Mouse (Mus musculus): ENCODE results near the gene Gal3st3. TPM values are rescaled to one million over a fixed set of nuclear protein-coding genes. Genes with fewer than 3 reads are reported as not detected.

The Gal3st3 gene
- 0.22 and 0.49 TPM in 2 replicates for total RNA-seq (2021)
- long read RNA-seq, experiment 1, result 0 reads
- long read RNA-seq, experiment 2, result 0 reads

GRCm38 (mm10) chr19:5297903-5298800 lies at the start of gene Gal3st3:
TSS of gene Gal3st3 (plus strand) at chr19:5298331.
- no peak for DNase-seq

DNA sequence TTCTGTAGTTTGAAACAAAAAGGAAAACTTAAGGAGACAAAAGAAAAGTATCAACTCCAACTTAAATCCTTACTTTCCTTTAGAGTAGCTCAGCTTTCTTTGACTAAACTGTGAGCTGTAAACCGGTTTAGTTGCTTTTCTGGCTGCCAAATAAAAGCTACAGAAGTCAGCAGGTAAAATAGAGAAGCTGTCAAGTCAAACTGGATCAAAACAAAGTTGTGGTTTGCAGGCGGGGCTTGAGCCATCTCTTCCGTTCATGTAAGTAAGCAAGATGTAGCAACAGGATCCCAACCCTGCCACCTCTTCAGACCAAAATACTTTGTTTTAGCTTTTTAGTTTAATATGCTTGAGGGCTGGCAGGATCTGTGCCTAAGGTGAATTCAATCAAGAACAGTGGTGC lies 41.0 kb upstream of the Gal3st3 start:
- DNase-seq, result no peak

DNA sequence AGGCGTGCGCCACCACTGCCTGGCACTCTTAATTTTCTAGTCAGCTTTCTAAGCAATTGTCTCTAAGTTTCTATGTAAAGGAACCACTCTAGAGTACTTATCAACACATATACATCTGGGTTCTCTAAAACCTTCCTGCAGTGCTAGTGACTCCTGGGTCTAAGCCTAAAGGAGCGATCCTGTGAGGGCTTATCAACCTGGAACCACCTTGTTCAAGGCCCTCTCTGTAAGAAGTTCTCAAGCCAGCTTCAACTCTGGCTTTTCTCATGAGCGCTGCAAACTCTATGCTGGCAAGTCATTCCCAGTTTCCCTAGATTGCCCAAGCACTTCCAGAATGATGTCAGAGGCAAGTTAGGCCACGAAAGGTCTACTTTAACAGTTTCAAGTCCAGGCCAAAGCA lies 31.1 kb upstream of the Gal3st3 start:
- peak; percentile 30 for DNase-seq

DNA sequence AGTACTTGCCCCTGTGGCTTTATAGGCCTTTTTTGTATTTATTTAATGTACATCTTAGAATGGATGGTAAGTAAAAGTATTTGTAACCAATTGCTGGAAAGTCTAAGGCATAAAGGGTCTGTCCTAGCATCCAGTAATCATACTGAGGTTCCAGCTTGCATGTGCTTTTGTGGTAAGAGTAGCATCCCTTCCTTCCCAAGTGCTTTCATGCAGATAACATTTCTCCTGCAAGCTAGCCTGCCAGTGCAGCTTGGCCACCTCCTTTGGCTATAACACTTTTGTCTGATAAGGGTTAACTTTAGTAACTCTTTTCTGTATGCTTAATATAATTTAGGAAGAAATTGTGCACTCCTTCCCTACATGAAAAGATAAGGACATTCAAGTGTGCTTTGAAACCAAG lies 30.1 kb upstream of the Gal3st3 start:
- DNase-seq, result no peak

DNA sequence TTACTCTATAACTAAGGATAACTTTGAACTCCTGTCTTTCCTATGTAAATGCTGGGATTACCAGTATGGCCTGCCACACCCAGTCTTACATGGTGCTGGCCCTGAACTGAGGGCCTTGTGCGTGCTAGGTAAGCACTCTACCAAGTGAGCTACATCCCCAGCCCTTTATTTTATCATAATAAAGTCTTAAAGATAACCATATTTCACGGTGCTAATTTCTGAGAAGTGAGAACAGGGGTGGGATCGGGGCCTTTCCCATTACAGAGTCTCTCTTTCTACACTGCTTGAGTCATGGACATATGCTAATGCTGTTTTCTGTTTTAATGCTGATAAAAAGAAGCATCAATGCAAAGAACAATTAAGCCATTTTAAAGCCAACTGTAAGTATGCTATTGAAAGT lies 29.3 kb upstream of the Gal3st3 start:
- DNase-seq, result no peak

DNA sequence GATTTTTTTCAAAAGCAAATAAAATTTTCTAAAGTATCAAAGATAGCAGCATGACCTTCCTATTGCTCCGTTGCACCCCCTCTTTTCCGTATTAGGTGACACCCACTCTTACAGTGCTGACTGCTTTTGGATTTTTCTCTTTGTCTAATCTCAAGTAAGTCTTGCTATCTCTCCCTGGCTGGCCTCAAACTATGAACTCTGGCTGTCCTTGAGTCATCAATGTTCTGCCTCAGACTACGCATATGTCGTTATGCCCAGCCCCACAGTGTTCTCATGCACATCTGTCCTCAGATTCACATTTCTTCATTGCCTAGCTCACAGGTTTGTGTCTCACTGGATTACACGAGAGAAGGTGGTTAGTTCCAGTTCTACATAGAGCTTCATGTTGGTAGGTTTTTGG lies 28.7 kb upstream of the Gal3st3 start:
- DNase-seq, result no peak

DNA sequence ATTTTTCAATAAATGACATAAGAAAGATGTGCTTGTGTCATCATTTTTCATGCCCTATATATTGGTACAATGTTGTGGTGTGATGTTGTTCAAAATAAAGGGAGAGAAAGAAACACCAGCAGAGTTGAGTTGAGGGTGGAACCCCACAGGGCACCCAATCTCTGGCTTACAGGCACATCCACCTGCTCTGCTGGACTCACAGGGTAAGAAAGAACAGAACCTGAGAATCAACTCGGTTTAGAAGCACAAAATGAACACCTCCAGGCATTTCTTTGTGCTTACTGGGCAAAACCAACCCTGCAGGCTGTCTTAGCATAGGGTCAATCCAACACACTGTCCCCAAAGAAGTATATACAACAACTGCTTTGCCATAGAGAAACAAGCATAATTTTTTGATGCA lies 26.7 kb upstream of the Gal3st3 start:
- DNase-seq, result no peak

DNA sequence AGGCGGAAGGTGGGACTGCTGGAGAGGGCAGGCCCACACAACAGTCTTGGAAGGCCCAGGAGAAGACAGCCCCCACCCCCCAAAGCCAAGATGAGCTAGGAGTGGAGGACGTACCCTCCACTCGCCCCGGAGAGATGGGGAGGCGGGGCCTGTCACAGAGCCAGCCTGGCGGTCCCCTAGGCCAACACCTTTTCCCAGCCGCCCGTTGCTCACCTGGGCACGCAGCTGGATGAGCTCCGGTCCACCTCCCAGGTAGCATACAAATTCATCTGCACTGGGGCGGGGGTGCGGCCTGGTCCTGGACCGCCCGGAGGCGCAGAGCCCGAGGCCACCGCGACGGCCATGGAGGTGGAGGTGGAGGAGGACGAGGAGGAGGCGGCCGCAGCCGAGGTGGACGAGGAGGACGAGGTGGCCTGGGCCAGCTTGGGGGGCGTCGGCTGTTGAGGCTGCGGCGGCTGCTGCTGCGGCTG lies 25.8 kb upstream of the Gal3st3 start:
- peak; percentile 63 for DNase-seq

- peak; percentile 94 for DNase-seq
Measured at GRCm38 (mm10) chr19:5272801-5273733, 25.1 kb upstream of the Gal3st3 start, which contains the start of gene Pacs1. TSS of gene Pacs1 (minus strand) at chr19:5273119.

DNA sequence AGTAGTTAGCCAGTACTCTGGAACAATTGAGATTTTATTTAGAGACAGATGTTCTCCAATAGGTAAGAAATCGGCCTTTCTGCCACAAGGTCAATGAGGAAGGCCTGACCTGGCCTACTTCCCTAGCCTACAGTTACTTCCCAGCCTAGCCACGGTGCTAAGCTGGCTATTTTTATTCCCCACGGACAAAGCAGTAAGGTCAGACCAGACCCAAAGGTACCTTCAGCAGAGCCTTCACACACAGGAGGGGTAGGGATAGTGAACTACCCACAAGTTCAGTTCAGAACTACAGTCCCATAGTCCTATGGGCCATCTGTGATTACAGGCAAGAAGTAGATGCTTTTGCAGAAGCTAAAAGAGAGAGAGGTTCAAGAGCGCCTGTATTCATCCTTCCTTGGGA lies 24.2 kb upstream of the Gal3st3 start:
- DNase-seq, result peak; percentile 23

DNA sequence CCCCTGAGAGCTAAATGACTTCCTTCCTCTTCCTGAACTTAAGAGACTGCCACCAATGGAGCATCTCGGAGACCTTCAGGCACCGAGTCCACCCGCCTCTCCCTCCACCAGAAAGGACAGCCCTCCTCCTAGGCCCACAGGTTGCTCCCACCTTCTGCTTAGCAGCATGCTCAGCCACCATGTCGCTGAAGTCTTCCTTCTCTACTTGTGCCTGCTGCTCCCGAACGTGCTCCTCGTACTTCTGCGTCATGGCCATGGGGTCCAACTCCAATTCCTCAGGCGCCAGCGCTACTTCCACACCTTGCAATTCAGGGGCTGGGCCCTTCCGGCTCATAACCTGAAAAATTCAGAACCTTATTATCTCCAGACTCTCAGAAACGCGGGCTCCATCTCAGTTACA lies 23.5 kb upstream of the Gal3st3 start:
- DNase-seq, result no peak

DNA sequence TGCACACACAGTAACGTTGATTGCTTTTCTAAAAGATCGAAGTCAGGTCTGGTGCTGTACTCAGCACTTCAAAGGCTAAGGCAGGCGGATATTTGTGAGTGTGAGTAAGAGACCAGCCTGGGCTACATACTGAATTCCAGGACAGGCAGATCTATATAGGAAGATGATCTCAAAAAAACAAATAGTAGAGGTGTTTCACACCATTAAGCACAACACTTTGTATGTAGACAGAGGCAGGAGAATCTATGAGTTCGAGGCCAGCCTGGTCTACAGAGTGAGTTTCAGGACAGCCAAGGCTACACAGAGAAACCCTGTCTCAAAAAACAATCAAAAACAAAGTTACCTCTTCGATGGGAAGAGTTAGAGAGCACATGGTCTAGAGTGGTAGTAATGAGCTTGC lies 22.4 kb upstream of the Gal3st3 start:
- DNase-seq, result no peak

- DNase-seq, result no peak
Measured at GRCm38 (mm10) chr19:5276531-5276930, 21.6 kb upstream of the Gal3st3 start.

DNA sequence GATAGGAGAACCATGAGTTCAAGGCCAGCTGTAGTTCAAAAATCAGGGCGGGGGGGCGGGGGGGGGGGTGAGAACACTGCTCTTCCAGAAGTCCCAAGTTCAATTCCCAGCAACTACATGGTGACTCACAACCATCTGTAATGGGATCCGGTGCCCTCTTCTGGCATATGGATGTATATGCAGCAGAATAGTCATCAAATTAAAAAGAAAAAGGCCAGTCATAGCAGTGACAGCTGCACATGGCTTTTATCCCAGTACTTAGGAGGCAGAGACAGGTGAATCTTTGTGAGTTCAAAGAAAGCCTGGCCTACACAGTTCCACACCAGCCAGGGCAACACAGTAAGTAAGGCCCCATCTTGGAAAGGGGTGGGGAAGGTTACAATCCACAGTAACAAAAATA lies 21.0 kb upstream of the Gal3st3 start:
- peak; percentile 30 for DNase-seq

GRCm38 (mm10) chr19:5278381-5278780 lies 19.8 kb upstream of the Gal3st3 start:
- DNase-seq, result peak; percentile 63

DNA sequence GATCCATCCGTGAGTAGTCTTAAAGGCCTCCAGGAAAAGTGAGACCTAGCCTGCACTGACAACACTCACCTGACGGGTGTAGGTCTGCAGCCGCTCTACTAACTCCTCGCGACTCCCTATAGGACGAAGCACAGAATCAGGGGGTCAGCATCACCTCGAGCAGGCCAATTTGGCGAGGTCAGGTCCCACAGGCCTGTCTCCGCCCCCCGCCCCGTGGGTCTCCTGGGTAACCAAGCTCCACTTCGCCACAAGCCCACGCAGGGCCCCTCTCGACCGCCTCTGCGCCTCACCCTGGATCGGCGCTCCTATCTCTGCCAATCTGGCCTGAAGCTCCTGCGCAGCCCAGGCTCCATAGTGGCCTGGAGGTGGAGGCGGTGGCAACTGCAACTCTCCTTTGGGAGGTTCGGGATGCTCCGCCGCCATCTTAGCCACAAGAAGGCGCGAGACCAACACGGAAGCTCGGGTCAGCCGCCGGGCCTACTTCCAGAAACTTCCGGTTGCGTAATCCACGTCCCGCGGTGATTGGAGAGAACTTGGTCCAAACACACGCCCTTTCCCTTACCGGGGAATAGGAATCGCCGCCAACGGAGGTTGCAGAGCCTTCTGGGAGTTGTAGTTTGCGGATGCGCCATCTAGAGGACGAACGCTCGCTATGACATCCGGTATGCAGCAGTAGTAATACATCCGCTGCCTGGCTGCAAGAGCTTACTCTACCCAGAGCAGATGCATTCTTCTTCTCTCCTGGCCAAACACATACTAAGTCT lies 3.0 kb upstream of the Gal3st3 start, which contains the start of gene Sf3b2:
TSS of gene Sf3b2 (minus strand) at position 484 of the 764 bp plus-strand sequence.
- peak; percentile 99 for DNase-seq

GRCm38 (mm10) chr19:5295736-5296075 lies 2.4 kb upstream of the Gal3st3 start:
- DNase-seq, result no peak

DNA sequence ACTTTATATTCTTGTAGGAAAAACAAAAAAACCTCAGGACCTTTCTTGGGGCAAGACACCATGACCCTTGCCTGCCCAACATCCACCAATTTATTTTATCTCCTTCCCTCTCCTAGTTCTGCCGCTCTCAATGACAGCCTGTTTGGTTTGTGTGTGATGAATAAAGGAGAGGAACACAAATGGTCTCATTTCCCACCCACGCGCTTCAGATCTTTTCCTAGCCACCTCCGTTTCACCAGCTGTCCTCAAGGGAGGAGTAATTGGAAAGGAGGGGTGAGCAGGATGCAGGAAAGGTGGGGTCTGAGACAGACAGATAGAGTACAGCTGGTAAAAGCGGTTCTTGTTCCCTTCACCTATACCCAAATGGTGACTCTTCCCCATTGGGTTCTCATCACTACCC lies 1.5 kb upstream of the Gal3st3 start:
- no peak for DNase-seq

GRCm38 (mm10) chr19:5300588-5300987 lies 2.5 kb downstream of the Gal3st3 start:
- no peak for DNase-seq

DNA sequence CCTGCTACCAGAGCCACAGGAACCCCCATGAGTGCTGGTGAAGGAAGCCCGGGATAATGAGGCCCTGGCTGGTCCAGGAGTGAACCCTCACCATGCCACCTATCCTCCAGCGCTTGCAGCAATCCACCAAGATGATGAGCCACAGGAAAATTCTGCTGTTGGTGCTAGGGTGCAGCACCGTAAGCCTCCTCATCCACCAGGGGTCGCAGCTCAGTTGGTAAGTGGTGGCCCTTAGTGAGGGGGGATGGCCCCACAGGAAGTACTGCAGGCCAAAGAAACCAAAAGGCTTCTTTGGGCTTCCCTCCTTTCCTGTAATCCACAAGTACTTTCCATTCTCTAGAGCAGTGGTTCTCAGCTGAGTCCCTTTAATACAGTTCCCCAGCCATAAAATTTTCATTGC lies 4.3 kb downstream of the Gal3st3 start:
- peak; percentile 74 for DNase-seq

- no peak for DNase-seq
Measured at GRCm38 (mm10) chr19:5306279-5306678, 8.1 kb downstream of the Gal3st3 start.

All from adrenal gland, postnatal 14 days (tissue).